Mouse (Mus musculus) thymus, adult 18-20 months (tissue): ENCODE data around the gene Gatad2a.

ENCODE experiments used
- DNase-seq, 2 experiments: peaks; one replicate each; pipeline ENCODE4 v3.0.0; 2022; ENCODE audit warnings: mixed read lengths in 2 of 2

Gatad2a gene

GRCm38 (mm10) chr8:69935431-69935830, 60.8 kb downstream of the Gatad2a start:
- no peak for DNase-seq

GRCm38 (mm10) chr8:69934582-69934981, 61.6 kb downstream of the Gatad2a start:
- no peak for DNase-seq

GRCm38 (mm10) chr8:69933811-69934210, 62.4 kb downstream of the Gatad2a start:
- no peak for DNase-seq

GRCm38 (mm10) chr8:69926901-69927300, 69.3 kb downstream of the Gatad2a start:
- no peak for DNase-seq

- DNase-seq: no peak
Measured at GRCm38 (mm10) chr8:69923986-69924385, 72.2 kb downstream of the Gatad2a start.

GRCm38 (mm10) chr8:69921141-69921540, 75.0 kb downstream of the Gatad2a start:
- DNase-seq: no peak

GRCm38 (mm10) chr8:69919876-69920662, 76.1 kb downstream of the Gatad2a start:
- peak; percentile 36 to 53 for DNase-seq

GRCm38 (mm10) chr8:69919010-69919409, 77.2 kb downstream of the Gatad2a start:
- peak; percentile 23 to 67 for DNase-seq

- DNase-seq: no peak
Measured at GRCm38 (mm10) chr8:69918506-69918905, 77.7 kb downstream of the Gatad2a start.

- no peak for DNase-seq
Measured at GRCm38 (mm10) chr8:69915748-69916147, 80.4 kb downstream of the Gatad2a start.

GRCm38 (mm10) chr8:69914526-69914925, 81.7 kb downstream of the Gatad2a start:
- no peak for DNase-seq

- DNase-seq: no peak
Measured at GRCm38 (mm10) chr8:69912478-69913074, 83.6 kb downstream of the Gatad2a start.

GRCm38 (mm10) chr8:69911917-69912316, 84.3 kb downstream of the Gatad2a start:
- DNase-seq: no peak

GRCm38 (mm10) chr8:69907106-69907505, 89.1 kb downstream of the Gatad2a start:
- no peak for DNase-seq

GRCm38 (mm10) chr8:69906260-69906659, 89.9 kb downstream of the Gatad2a start:
- DNase-seq: no peak

- no peak for DNase-seq
Measured at GRCm38 (mm10) chr8:69904096-69904495, 92.1 kb downstream of the Gatad2a start.

- peak; percentile 99 for DNase-seq
Measured at GRCm38 (mm10) chr8:69903063-69903542, 93.1 kb downstream of the Gatad2a start.

GRCm38 (mm10) chr8:69902163-69903062, 93.8 kb downstream of the Gatad2a start, which contains the start of the genes Tssk6, Ndufa13 and Yjefn3:
TSS of gene Tssk6 (plus strand) at chr8:69902184.
TSS of gene Ndufa13 (minus strand) at chr8:69902558.
TSS of gene Yjefn3 (minus strand) at chr8:69902712.
- DNase-seq: peak; percentile 39 to 55

- DNase-seq: peak; percentile 92 to 94
Measured at GRCm38 (mm10) chr8:69901484-69902162, 94.6 kb downstream of the Gatad2a start.

- no peak for DNase-seq
Measured at GRCm38 (mm10) chr8:69900895-69901451, 95.2 kb downstream of the Gatad2a start.

GRCm38 (mm10) chr8:69899876-69900275, 96.3 kb downstream of the Gatad2a start:
- no peak for DNase-seq

- no peak for DNase-seq
Measured at GRCm38 (mm10) chr8:69897857-69898256, 98.3 kb downstream of the Gatad2a start.
